Mouse (Mus musculus) CH12.LX (cell line): ENCODE results near the gene Prrx1. TPM values are rescaled to one million over a fixed set of nuclear protein-coding genes. Genes with fewer than 3 reads are reported as not detected.

ENCODE experiments used
- DNase-seq: peaks from one replicate; pipeline ENCODE4 v3.0.0-alpha.2; 2013; ENCODE audit errors: extremely low read depth
- H3K27ac ChIP-seq: 2 replicates; pipeline ENCODE4 v1.5.1; 2012; ENCODE audit warnings: low read depth, mild to moderate bottlenecking, control low read depth, moderate library complexity; ENCODE audit not compliant: insufficient read depth
- H3K27me3 ChIP-seq: replicated peaks from 2 replicates; pipeline ENCODE3; 2012; ENCODE audit warnings: inconsistent platforms
- H3K36me3 ChIP-seq, 2 experiments: replicated peaks in 1 of 2; 2 replicates each; pipeline versions ENCODE3 to v1.6.1; 2012; ENCODE audit warnings: inconsistent platforms in 1 of 2, low read length in 1 of 2, mild to moderate bottlenecking in 1 of 2, mixed read lengths in 1 of 2, moderate library complexity in 1 of 2; ENCODE audit not compliant: control insufficient read depth in 1 of 2, insufficient read depth in 1 of 2
- H3K4me1 ChIP-seq, 2 experiments: 2 replicates each; pipeline ENCODE4 v1.6.1; 2012; ENCODE audit warnings: inconsistent platforms in 1 of 2, moderate library complexity in 1 of 2; ENCODE audit not compliant: insufficient read depth in 2 of 2, control insufficient read depth in 1 of 2
- H3K4me2 ChIP-seq: 2 replicates; pipeline ENCODE4 v1.6.1; 2012; ENCODE audit warnings: low read depth, mild to moderate bottlenecking, control low read depth; ENCODE audit not compliant: poor library complexity, insufficient read depth, severe bottlenecking
- H3K4me3 ChIP-seq, 3 experiments: fragments of 150-350 bp in 1 of 3; sonication (generic) in 1 of 3; replicated peaks in 1 of 3; 2 replicates each; pipeline versions ENCODE3 to v1.5.1; 2011 to 2012; ENCODE audit warnings: low read depth in 2 of 3, low read length in 2 of 3, mild to moderate bottlenecking in 2 of 3, moderate library complexity in 2 of 3, control low read depth in 1 of 3, improper control_type of control experiment in 1 of 3, inconsistent platforms in 1 of 3, mixed read lengths in 1 of 3; ENCODE audit not compliant: poor library complexity in 1 of 3
- H3K79me2 ChIP-seq: replicated peaks from 2 replicates; pipeline ENCODE4 v1.6.1; 2012; ENCODE audit warnings: mild to moderate bottlenecking, moderate library complexity; ENCODE audit not compliant: control insufficient read depth, poor library complexity, insufficient read depth, severe bottlenecking; ENCODE audit errors: extremely low read depth
- H3K9ac ChIP-seq: 2 replicates; pipeline ENCODE4 v1.6.1; 2012; ENCODE audit warnings: low read depth, mild to moderate bottlenecking, control low read depth, moderate library complexity; ENCODE audit not compliant: insufficient read depth
- H3K9me3 ChIP-seq: replicated peaks from 2 replicates; pipeline ENCODE3; 2012; ENCODE audit warnings: low read length, inconsistent platforms, mixed read lengths
- E2F4 ChIP-seq: IDR thresholded peaks from 2 replicates; pipeline ENCODE4 v1.6.1; 2011; ENCODE audit warnings: low read depth, low read length, improper control_type of control experiment; ENCODE audit not compliant: insufficient replicate concordance
- ELF1 ChIP-seq: IDR thresholded peaks from 2 replicates; pipeline ENCODE4 v1.6.1; 2014; ENCODE audit warnings: low read depth, mild to moderate bottlenecking, inconsistent platforms, low read length, improper control_type of control experiment
- EP300 ChIP-seq: IDR thresholded peaks from 2 replicates; pipeline ENCODE4 v1.6.1; 2011; ENCODE audit warnings: low read length, improper control_type of control experiment
- HCFC1 ChIP-seq: IDR thresholded peaks from 2 replicates; pipeline ENCODE4 v1.6.1; 2012; ENCODE audit warnings: low read depth, mild to moderate bottlenecking, inconsistent platforms, low read length, improper control_type of control experiment
- MAX ChIP-seq: IDR thresholded peaks from 2 replicates; pipeline ENCODE4 v1.6.1; 2011; ENCODE audit warnings: low read length, improper control_type of control experiment
- MAZ ChIP-seq: IDR thresholded peaks from 2 replicates; pipeline ENCODE4 v1.6.1; 2012; ENCODE audit warnings: low read depth, mild to moderate bottlenecking, inconsistent platforms, low read length, improper control_type of control experiment, moderate library complexity
- POLR2AphosphoS2 ChIP-seq: IDR thresholded peaks from 2 replicates; pipeline ENCODE4 v1.6.1; 2011; ENCODE audit warnings: low read depth, low read length, improper control_type of control experiment
- SIN3A ChIP-seq: IDR thresholded peaks from 2 replicates; pipeline ENCODE4 v1.6.1; 2012; ENCODE audit warnings: low read length, improper control_type of control experiment, inconsistent platforms
- SMC3 ChIP-seq: IDR thresholded peaks from 2 replicates; pipeline ENCODE4 v1.6.1; 2011; ENCODE audit warnings: low read depth, low read length, improper control_type of control experiment
- TCF12 ChIP-seq: IDR thresholded peaks from 2 replicates; pipeline ENCODE4 v1.6.1; 2014; ENCODE audit warnings: low read depth, mild to moderate bottlenecking, inconsistent platforms, low read length, improper control_type of control experiment
- USF1 ChIP-seq: IDR thresholded peaks from 2 replicates; pipeline ENCODE4 v1.6.1; 2014; ENCODE audit warnings: low read depth, mild to moderate bottlenecking, inconsistent platforms, low read length, improper control_type of control experiment
- USF2 ChIP-seq: conservative IDR thresholded peaks from 2 replicates; pipeline ENCODE4 v1.6.1; 2011; ENCODE audit warnings: low read depth, low read length, improper control_type of control experiment
- ZC3H11A ChIP-seq: IDR thresholded peaks from 2 replicates; pipeline ENCODE4 v1.6.1; 2012; ENCODE audit warnings: low read depth, mild to moderate bottlenecking, inconsistent platforms, low read length, improper control_type of control experiment
- ZKSCAN1 ChIP-seq: IDR thresholded peaks from 2 replicates; pipeline ENCODE4 v1.6.1; 2012; ENCODE audit warnings: low read depth, inconsistent platforms, low read length, improper control_type of control experiment, borderline replicate concordance
- ZNF384 ChIP-seq: IDR thresholded peaks from 2 replicates; pipeline ENCODE4 v1.6.1; 2012; ENCODE audit warnings: low read depth, low read length, improper control_type of control experiment, inconsistent platforms
- dilution Hi-C: fragments of 300-500 bp; cut with MboI; formaldehyde crosslinking; loops from 2 replicates; pipeline ENCODE4 v1.14.3; 2020; ENCODE audit warnings: low sequenced_read_pairs; ENCODE audit not compliant: extremely low pct_unique_long_range_greater_than_20kb, extremely low pct_ligation_motif_present
- in situ Hi-C: fragments of 300-500 bp; cut with MboI; formaldehyde crosslinking; loops from 3 replicates; pipeline ENCODE4 v1.14.3; 2019; ENCODE audit warnings: low sequenced_read_pairs, low pct_ligation_motif_present, low pct_unique_long_range_greater_than_20kb, mixed read lengths
- polyA plus RNA-seq: library from polyadenylated mRNA; unstranded; fragments of >175 nt; gene quantifications from 2 replicates; pipeline ENCODE4 v1.2.1, GENCODE M21; 2012; ENCODE audit warnings: low read depth; ENCODE audit not compliant: insufficient read length
- total RNA-seq, 2 experiments: library from RNA; depleted of rRNA; stranded (reverse); fragments of 300-350 nt in 1 of 2; fragments of >200 nt in 1 of 2; gene quantifications; 2 replicates each; pipeline ENCODE4 v1.2.3; 2012 to 2014

The Prrx1 gene
- total and polyA plus RNA-seq, 3 experiments = not detected

DNA sequence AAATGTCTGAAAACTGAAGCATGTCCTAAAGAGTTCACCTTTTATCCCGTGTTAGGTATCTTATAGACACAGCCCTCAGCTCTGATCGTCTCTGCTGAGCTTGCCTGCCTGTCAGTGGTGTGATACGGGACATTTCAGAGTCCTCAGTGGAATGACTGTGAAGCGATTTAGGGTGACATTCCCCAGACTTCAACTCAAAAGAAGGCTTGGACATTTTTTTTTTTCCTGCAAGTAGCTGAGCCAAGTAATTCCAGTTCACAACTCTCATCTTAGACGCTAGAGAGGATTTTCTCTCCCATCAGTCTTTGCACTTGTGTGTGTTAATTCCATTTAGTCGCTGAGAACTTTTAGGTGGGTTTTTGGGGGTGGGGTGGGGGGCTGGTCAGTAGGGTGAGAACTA, 47.3 kb upstream of the Prrx1 start:
- no peak for DNase-seq
- Histone ChIP-seq H3K9me3 (no peaks in the 10 kb centered on the region), H3K4me2 (no peak overlapping the region), H3K4me1 (no peaks in the 10 kb centered on the region), H3K36me3 (no peaks in the 10 kb centered on the region), H3K27me3 (no peaks in the 10 kb centered on the region), H3K27ac (no peak overlapping the region), H3K79me2 (no peaks in the 10 kb centered on the region), H3K4me3 (no peak overlapping the region), H3K9ac (no peak overlapping the region)
- dilution Hi-C loops = no loop called here
- no peak for TF ChIP-seq SIN3A
- TF ChIP-seq USF2 = no peak
- TF ChIP-seq, all 38 proteins: peak for 0
- in situ Hi-C loops = no loop called here

GRCm38 (mm10) chr1:163359521-163359920, 46.0 kb upstream of the Prrx1 start:
- Histone ChIP-seq H3K9ac (no peak overlapping the region), H3K27ac (no peak overlapping the region), H3K4me1 (no peaks in the 10 kb centered on the region), H3K9me3 (no peaks in the 10 kb centered on the region), H3K36me3 (no peaks in the 10 kb centered on the region), H3K79me2 (no peaks in the 10 kb centered on the region), H3K27me3 (no peaks in the 10 kb centered on the region), H3K4me2 (no peak overlapping the region), H3K4me3 (no peak overlapping the region)
- DNase-seq = no peak
- dilution Hi-C loops = no loop called here
- TF ChIP-seq MAX (no peak), SIN3A (no peak), ZKSCAN1 (no peak), EP300 (no peak), POLR2AphosphoS2 (no peak), ELF1 (no peak), E2F4 (no peak), ZNF384 (no peak), TCF12 (no peak), ZC3H11A (no peak), USF1 (no peak), MAZ (no peak)
- in situ Hi-C loops = no loop called here

DNA sequence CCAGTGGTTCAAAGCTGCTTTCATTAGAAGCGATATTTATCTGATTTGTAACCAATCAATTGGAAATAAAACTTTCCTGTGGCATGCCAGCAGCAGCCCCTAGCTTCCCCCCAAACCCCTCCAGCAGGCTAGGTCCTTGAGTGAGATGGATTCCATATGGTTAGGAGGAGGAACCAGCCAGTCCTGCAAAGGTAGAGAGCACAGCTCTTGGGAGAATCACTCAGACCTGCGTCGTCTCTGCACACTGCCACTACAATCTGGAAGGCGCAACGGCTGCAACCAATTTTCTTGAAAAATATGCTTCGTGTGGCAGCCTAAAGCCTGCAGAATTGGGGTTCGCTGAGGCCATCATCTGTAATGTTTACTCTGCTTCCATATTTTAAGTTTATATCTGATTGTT, 44.7 kb upstream of the Prrx1 start:
- Histone ChIP-seq H3K9ac (no peak overlapping the region), H3K9me3 (no peaks in the 10 kb centered on the region), H3K4me1 (no peaks in the 10 kb centered on the region), H3K36me3 (no peaks in the 10 kb centered on the region), H3K4me2 (no peak overlapping the region), H3K4me3 (no peak overlapping the region), H3K27me3 (no peaks in the 10 kb centered on the region), H3K27ac (no peak overlapping the region), H3K79me2 (no peaks in the 10 kb centered on the region)
- in situ Hi-C loops (no loop called here), dilution Hi-C loops (no loop called here)
- TF ChIP-seq HCFC1 (no peak), SIN3A (no peak), POLR2AphosphoS2 (no peak), SMC3 (no peak)
- no peak for DNase-seq
